Mouse (Mus musculus): ENCODE data around the gene Gm20806. TPM values are rescaled to one million over a fixed set of nuclear protein-coding genes. Genes with fewer than 3 reads are reported as not detected.
"Not testable (repeated sequence)": the region's sequence is repeated elsewhere in the genome, so short reads cannot be mapped to it uniquely, and the experiment has no call there.

Gm20806 gene
- polyA plus RNA-seq (2015; fragmentation: Nextera tagmentation; extraction: Ambion mirVana): not detected in 2 replicates

- H3K4me1 ChIP-seq; H3K4me3 ChIP-seq; H3K27ac ChIP-seq; H3K36me3 ChIP-seq; H3K27me3 ChIP-seq; H3K9ac ChIP-seq; ATAC-seq (ENCODE audit: insufficient number of reproducible peaks, insufficient read depth, low FRiP score, low TSS enrichment, low read depth); H3K4me2 ChIP-seq; H3K9me3 ChIP-seq: not testable (repeated sequence)
- no CpG with 5 or more reads among the region's 4 CpGs for WGBS
These were observed at the start of gene Gm20806 for GRCm38 (mm10) chrY:78837956-78838355. Gene Gm20806 (minus strand): TSS chrY:78838056.
